Mouse (Mus musculus): ENCODE measurements around the gene Prkag2. TPM values are rescaled to one million over a fixed set of nuclear protein-coding genes. Genes with fewer than 3 reads are reported as not detected.

The Prkag2 gene
- polyA plus RNA-seq, 1 experiment: 1.1 TPM

DNA sequence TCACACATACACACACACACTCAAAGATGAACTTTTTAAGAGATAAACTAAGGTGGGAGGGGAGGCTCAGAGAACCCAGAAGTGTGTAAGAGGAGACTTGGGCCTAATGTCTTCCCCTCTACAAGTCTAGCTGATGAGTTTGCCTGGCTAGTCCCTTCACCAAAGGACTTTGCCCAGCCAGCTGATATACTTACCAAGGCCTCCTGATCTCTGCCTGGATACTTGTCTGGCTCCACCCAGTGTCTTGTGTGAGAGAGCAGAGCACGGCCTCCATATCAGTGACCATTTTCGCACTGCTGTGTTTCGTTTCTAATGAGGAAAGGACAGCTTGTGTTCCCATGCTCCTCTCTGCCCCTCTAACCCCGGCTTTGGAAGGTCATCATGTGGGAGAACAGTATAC, 88.3 kb downstream of the Prkag2 start:
- H3K9me3 ChIP-seq: no peaks in the 10 kb centered on the region
- H3K4me1 ChIP-seq: peaks cover 79% of the 10 kb centered on the region
- TF ChIP-seq FLI1 (IDR thresholded peaks at IDR 0.05; ENCODE audit: low read length) (no peak), GATA1 (IDR thresholded peaks at IDR 0.05; ENCODE audit: borderline replicate concordance, low read length) (no peak)
- H3K27me3 ChIP-seq (replicated peaks): peaks cover 12% of the 10 kb centered on the region
- no peaks in the 10 kb centered on the region for H3K36me3 ChIP-seq (replicated peaks; ENCODE audit: low read length)
- H3K4me3 ChIP-seq (replicated peaks): no peak overlapping the region

DNA sequence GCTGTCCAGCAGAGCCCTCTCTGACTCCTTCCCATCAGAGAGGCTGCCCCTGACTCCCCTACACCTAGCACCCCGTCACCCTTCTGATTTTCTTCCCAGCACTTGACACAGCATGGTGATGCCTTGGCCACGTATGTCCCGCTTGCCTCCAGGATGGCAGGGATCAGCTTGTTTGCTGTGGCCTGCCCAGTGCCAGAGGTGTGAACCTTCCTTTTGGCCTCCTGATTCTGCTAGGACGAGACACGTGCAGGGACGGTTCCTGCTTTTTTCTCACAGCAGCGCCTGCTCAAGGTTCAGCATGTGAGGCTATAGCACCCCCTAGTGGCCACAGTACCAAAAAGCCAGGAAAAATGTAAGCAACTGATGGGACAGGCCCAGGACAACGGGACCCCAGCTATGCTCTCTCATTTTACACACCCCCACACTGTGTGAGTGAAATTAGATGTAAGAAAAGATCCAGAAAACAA, 89.4 kb downstream of the Prkag2 start:
- no peaks in the 10 kb centered on the region for H3K36me3 ChIP-seq (replicated peaks; ENCODE audit: low read length)
- TF ChIP-seq FLI1 (IDR thresholded peaks at IDR 0.05; ENCODE audit: low read length) (no peak), GATA1 (IDR thresholded peaks at IDR 0.05; ENCODE audit: borderline replicate concordance, low read length) (no peak)
- peaks cover 7% of the 10 kb centered on the region for H3K27me3 ChIP-seq (replicated peaks)
- H3K4me1 ChIP-seq: peaks cover 81% of the 10 kb centered on the region
- peak overlapping the region; percentile 89 for H3K4me3 ChIP-seq (replicated peaks)
- H3K9me3 ChIP-seq: no peaks in the 10 kb centered on the region

DNA sequence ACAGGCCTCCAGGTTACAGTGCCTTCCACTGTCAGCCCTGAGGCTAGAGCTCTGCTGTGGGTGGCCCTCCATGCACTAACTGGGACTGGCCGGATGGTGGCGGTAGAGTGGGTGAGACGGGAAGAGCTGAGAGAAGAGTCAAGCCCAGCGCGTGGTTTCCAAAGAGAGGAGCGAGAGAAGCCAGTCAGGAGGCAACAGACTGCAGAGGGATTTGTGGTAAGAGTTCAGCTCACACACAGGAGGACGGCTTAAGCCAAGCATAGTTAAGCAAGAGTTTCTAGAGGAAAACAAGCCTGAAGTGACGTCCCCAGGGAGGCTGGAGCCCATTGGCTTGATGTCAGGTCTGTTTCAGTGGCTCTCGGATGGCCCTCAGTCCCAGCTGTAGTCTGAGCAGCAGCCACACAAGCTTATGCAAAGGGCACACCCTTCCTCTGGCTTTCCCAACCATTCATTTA, 90.0 kb downstream of the Prkag2 start:
- Histone ChIP-seq H3K4me3 (replicated peaks) (peak overlapping the region; percentile 89), H3K4me1 (peaks cover 86% of the 10 kb centered on the region), H3K9me3 (no peaks in the 10 kb centered on the region), H3K27me3 (replicated peaks) (peaks cover 5% of the 10 kb centered on the region), H3K36me3 (replicated peaks; ENCODE audit: low read length) (no peaks in the 10 kb centered on the region)
- TF ChIP-seq GATA1 (IDR thresholded peaks at IDR 0.05; ENCODE audit: borderline replicate concordance, low read length) (no peak), FLI1 (IDR thresholded peaks at IDR 0.05; ENCODE audit: low read length) (no peak)

- no peak overlapping the region for H3K4me3 ChIP-seq (replicated peaks)
- H3K36me3 ChIP-seq (replicated peaks; ENCODE audit: low read length): no peaks in the 10 kb centered on the region
- H3K27me3 ChIP-seq (replicated peaks): peaks cover 2% of the 10 kb centered on the region
- TF ChIP-seq GATA1 (IDR thresholded peaks at IDR 0.05; ENCODE audit: borderline replicate concordance, low read length): no peak
- peaks cover 93% of the 10 kb centered on the region for H3K4me1 ChIP-seq
- H3K9me3 ChIP-seq: no peaks in the 10 kb centered on the region
Measured at GRCm38 (mm10) chr5:25009770-25010169, 90.7 kb downstream of the Prkag2 start.

GRCm38 (mm10) chr5:25008966-25009365, 91.5 kb downstream of the Prkag2 start:
- no peaks in the 10 kb centered on the region for H3K36me3 ChIP-seq (replicated peaks; ENCODE audit: low read length)
- H3K4me1 ChIP-seq: peaks cover 99% of the 10 kb centered on the region
- H3K27me3 ChIP-seq (replicated peaks): peaks cover 2% of the 10 kb centered on the region
- no peaks in the 10 kb centered on the region for H3K9me3 ChIP-seq
- TF ChIP-seq FLI1 (IDR thresholded peaks at IDR 0.05; ENCODE audit: low read length) (no peak), GATA1 (IDR thresholded peaks at IDR 0.05; ENCODE audit: borderline replicate concordance, low read length) (no peak)
- H3K4me3 ChIP-seq (replicated peaks): no peak overlapping the region

- no peaks in the 10 kb centered on the region for H3K9me3 ChIP-seq
- H3K4me1 ChIP-seq: peaks cover 85% of the 10 kb centered on the region
- H3K4me3 ChIP-seq (replicated peaks): no peak overlapping the region
- no peaks in the 10 kb centered on the region for H3K27me3 ChIP-seq (replicated peaks)
- TF ChIP-seq FLI1 (IDR thresholded peaks at IDR 0.05; ENCODE audit: low read length) (no peak), GATA1 (IDR thresholded peaks at IDR 0.05; ENCODE audit: borderline replicate concordance, low read length) (no peak)
- no peaks in the 10 kb centered on the region for H3K36me3 ChIP-seq (replicated peaks; ENCODE audit: low read length)
Measured at GRCm38 (mm10) chr5:25006848-25007247, 93.6 kb downstream of the Prkag2 start.

DNA sequence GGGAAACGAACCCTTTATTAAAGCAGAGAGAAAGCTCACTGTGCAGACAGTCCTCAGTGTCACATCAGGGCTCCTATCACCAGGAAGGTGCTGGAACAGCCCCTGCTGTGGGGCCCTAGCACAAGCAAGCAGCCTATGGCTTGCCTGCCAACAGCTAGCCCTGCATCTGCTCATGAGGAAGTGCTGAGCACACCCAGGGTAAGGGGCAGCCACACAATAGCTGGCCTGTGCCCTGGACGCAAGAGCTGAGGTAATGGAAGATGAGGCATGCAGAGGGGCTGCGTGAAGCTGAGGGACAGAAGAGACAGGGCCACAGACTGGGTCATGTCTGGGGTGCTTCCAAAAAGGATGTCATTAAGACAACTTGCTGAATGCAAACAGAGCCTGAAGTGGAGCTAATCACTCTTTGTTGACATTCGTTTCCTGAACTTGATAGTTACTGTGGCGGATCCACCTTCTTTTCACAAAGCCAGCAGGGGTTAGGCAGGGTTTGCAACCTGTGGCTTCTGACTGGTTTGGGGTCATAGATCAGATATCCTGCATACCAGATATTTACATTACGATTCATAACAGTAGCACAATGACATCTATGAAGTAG, 94.8 kb downstream of the Prkag2 start:
- no peak for TF ChIP-seq FLI1 (IDR thresholded peaks at IDR 0.05; ENCODE audit: low read length)
- no peak for TF ChIP-seq GATA1 (IDR thresholded peaks at IDR 0.05; ENCODE audit: borderline replicate concordance, low read length)
- H3K36me3 ChIP-seq (replicated peaks; ENCODE audit: low read length): no peaks in the 10 kb centered on the region
- H3K4me3 ChIP-seq (replicated peaks): peak overlapping the region; percentile 80
- no peaks in the 10 kb centered on the region for H3K9me3 ChIP-seq
- peaks cover 84% of the 10 kb centered on the region for H3K4me1 ChIP-seq
- H3K27me3 ChIP-seq (replicated peaks): no peaks in the 10 kb centered on the region

DNA sequence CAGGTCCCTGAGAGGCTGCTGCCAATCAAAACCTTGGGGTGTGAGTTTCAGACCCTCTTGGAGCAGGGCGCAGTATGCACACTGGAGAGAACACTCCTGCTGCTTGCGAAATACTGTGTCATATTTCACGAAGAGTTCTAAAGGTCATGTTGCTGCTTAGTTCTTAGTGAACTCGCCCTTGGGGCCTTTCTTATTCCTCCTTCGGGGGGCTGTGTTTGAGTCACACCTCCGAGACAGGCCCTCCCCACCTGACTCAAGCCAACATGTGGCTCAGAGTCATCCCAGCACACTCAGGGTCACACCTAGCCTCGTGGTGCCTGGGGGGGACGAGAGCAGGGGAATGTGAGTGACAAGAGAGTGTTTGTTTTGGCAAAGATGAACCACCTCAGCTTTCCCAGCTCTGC, 99.0 kb downstream of the Prkag2 start:
- Histone ChIP-seq H3K4me1 (peaks cover 57% of the 10 kb centered on the region), H3K9me3 (no peaks in the 10 kb centered on the region), H3K4me3 (replicated peaks) (no peak overlapping the region), H3K27me3 (replicated peaks) (peaks cover 2% of the 10 kb centered on the region), H3K36me3 (replicated peaks; ENCODE audit: low read length) (no peaks in the 10 kb centered on the region)
- TF ChIP-seq GATA1 (IDR thresholded peaks at IDR 0.05; ENCODE audit: borderline replicate concordance, low read length) (no peak), FLI1 (IDR thresholded peaks at IDR 0.05; ENCODE audit: low read length) (no peak)

- TF ChIP-seq FLI1 (IDR thresholded peaks at IDR 0.05; ENCODE audit: low read length): no peak
- TF ChIP-seq GATA1 (IDR thresholded peaks at IDR 0.05; ENCODE audit: borderline replicate concordance, low read length): no peak
- H3K9me3 ChIP-seq: no peaks in the 10 kb centered on the region
- H3K27me3 ChIP-seq (replicated peaks): peaks cover 4% of the 10 kb centered on the region
- H3K36me3 ChIP-seq (replicated peaks; ENCODE audit: low read length): no peaks in the 10 kb centered on the region
- no peak overlapping the region for H3K4me3 ChIP-seq (replicated peaks)
- peaks cover 55% of the 10 kb centered on the region for H3K4me1 ChIP-seq
Measured at GRCm38 (mm10) chr5:24999351-24999750, 101.1 kb downstream of the Prkag2 start.

DNA sequence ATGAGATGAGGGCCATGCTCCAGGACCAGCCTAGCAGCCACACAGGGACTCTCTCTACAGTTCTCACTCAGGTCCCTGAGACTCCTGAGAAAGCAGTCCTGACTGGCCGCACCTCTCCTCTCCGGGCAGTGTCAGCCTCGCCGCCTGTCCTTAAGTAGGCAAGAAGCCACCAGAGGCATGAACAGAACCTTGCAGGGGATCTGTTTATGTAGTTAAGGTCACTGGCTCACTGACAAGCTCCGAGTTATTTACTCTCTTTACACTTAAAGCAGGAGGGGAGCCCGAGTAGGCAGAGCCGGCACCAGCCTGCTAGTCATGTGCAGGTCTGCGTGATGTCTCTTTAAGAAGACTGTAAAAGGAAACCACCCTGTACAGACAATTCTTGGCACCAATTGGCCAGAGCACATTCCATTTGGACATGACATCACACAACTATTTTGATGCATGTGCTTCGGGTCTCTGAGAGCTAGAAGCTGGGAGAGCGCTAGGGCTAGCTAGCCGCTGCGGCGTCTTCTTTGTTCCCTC, 104.8 kb downstream of the Prkag2 start:
- no peak for TF ChIP-seq FLI1 (IDR thresholded peaks at IDR 0.05; ENCODE audit: low read length)
- no peak for TF ChIP-seq GATA1 (IDR thresholded peaks at IDR 0.05; ENCODE audit: borderline replicate concordance, low read length)
- peak overlapping the region; percentile 86 for H3K4me3 ChIP-seq (replicated peaks)
- peaks cover 4% of the 10 kb centered on the region for H3K27me3 ChIP-seq (replicated peaks)
- peaks cover 69% of the 10 kb centered on the region for H3K4me1 ChIP-seq
- H3K9me3 ChIP-seq: no peaks in the 10 kb centered on the region
- H3K36me3 ChIP-seq (replicated peaks; ENCODE audit: low read length): peaks cover 2% of the 10 kb centered on the region
